Mouse (Mus musculus): ENCODE data around the gene Eml1. TPM values are rescaled to one million over a fixed set of nuclear protein-coding genes. Genes with fewer than 3 reads are reported as not detected.

Gene Eml1
- polyA plus RNA-seq, 1 experiment from 2014 or later = 58.4 TPM

- no peak for ATAC-seq (ENCODE audit: insufficient number of reproducible peaks, insufficient read depth, low FRiP score, low TSS enrichment)
- Histone ChIP-seq H3K27me3 (no peaks in the 10 kb centered on the region), H3K4me1 (peaks cover 21% of the 10 kb centered on the region), H3K27ac (no peak overlapping the region), H3K9me3 (no peaks in the 10 kb centered on the region), H3K36me3 (no peaks in the 10 kb centered on the region; the same call in 1 of the 2 replicates), H3K4me3 (no peak overlapping the region), H3K4me2 (replicated peaks) (no peak overlapping the region), H3K9ac (no peak overlapping the region)
- 83% methylated on average over 3 of the region's 3 CpGs for WGBS
These were observed 192.5 kb downstream of the Eml1 start for GRCm38 (mm10) chr12:108563238-108563637.

- no peaks in the 10 kb centered on the region; the same call in 1 of the 2 replicates for H3K36me3 ChIP-seq
- no peak for ATAC-seq (ENCODE audit: insufficient number of reproducible peaks, insufficient read depth, low FRiP score, low TSS enrichment)
- no peak overlapping the region for H3K9ac ChIP-seq
- no peak overlapping the region for H3K4me3 ChIP-seq
- peaks cover 14% of the 10 kb centered on the region; the same call in 1 of the 2 replicates for H3K4me1 ChIP-seq
- no peaks in the 10 kb centered on the region for H3K27me3 ChIP-seq
- no peak overlapping the region for H3K4me2 ChIP-seq (replicated peaks)
- 67% methylated on average over 12 of the region's 12 CpGs for WGBS
- H3K27ac ChIP-seq = no peak overlapping the region
- no peaks in the 10 kb centered on the region for H3K9me3 ChIP-seq
These were observed 194.3 kb downstream of the Eml1 start for GRCm38 (mm10) chr12:108564910-108565506.

GRCm38 (mm10) chr12:108579156-108579871, 208.6 kb downstream of the Eml1 start:
- H3K9ac ChIP-seq = no peak overlapping the region
- no peaks in the 10 kb centered on the region for H3K9me3 ChIP-seq
- no peak for ATAC-seq (ENCODE audit: insufficient number of reproducible peaks, insufficient read depth, low FRiP score, low TSS enrichment)
- 0 out of 2 replicates have a peak, but pooled peaks cover 16% of the 10 kb centered on the region for H3K36me3 ChIP-seq
- no peak overlapping the region for H3K27ac ChIP-seq
- H3K4me2 ChIP-seq (replicated peaks) = no peak overlapping the region
- no peak overlapping the region for H3K4me3 ChIP-seq
- WGBS = 74% methylated on average over 7 of the region's 7 CpGs
- H3K27me3 ChIP-seq = no peaks in the 10 kb centered on the region
- no peaks in the 10 kb centered on the region for H3K4me1 ChIP-seq

GRCm38 (mm10) chr12:108583775-108584174, 213.0 kb downstream of the Eml1 start:
- H3K36me3 ChIP-seq = peaks cover 16% of the 10 kb centered on the region; the same call in 1 of the 2 replicates
- no peak overlapping the region for H3K27ac ChIP-seq
- H3K9me3 ChIP-seq = no peaks in the 10 kb centered on the region
- 90% methylated on average over 1 of the region's 1 CpGs for WGBS
- H3K4me2 ChIP-seq (replicated peaks) = no peak overlapping the region
- H3K4me3 ChIP-seq = no peak overlapping the region
- H3K4me1 ChIP-seq = no peaks in the 10 kb centered on the region
- H3K9ac ChIP-seq = no peak overlapping the region
- H3K27me3 ChIP-seq = no peaks in the 10 kb centered on the region
- no peak for ATAC-seq (ENCODE audit: insufficient number of reproducible peaks, insufficient read depth, low FRiP score, low TSS enrichment)

Other genes starting within 250 kb of the Eml1 start
- gene Setd3, start 191.6 kb upstream of the Eml1 start, polyA plus RNA-seq (2016; fragmentation: Nextera tagmentation; extraction: Ambion mirVana) = 98.4 and 103 TPM in 2 replicates
- 3.4 and 4.3 TPM in 2 replicates for gene Ccnk, start 191.4 kb upstream of the Eml1 start, polyA plus RNA-seq (2016; fragmentation: Nextera tagmentation; extraction: Ambion mirVana)
- gene Ccdc85c, start 95.5 kb upstream of the Eml1 start, polyA plus RNA-seq (2016; fragmentation: Nextera tagmentation; extraction: Ambion mirVana) = 7.7 and 7.9 TPM in 2 replicates
- gene Hhipl1, start 64.7 kb upstream of the Eml1 start, polyA plus RNA-seq (2016; fragmentation: Nextera tagmentation; extraction: Ambion mirVana) = 1.0 and 1.1 TPM in 2 replicates
- 5.9 and 7.4 TPM in 2 replicates for gene Cyp46a1, start 36.6 kb upstream of the Eml1 start, polyA plus RNA-seq (2016; fragmentation: Nextera tagmentation; extraction: Ambion mirVana)
- 88.5 and 95.1 TPM in 2 replicates for gene Evl, start 183.8 kb downstream of the Eml1 start, polyA plus RNA-seq (2016; fragmentation: Nextera tagmentation; extraction: Ambion mirVana)